Mouse (Mus musculus) right cerebral cortex, postnatal 4 days (tissue): ENCODE results near the gene Fkbp5.
A peak's percentile ranks its signal among the peaks of the same experiment; 100 is the strongest.

Source experiments
- DNase-seq: peaks from one replicate; pipeline ENCODE4 v3.0.0-alpha.2; 2022

Gene Fkbp5

DNA sequence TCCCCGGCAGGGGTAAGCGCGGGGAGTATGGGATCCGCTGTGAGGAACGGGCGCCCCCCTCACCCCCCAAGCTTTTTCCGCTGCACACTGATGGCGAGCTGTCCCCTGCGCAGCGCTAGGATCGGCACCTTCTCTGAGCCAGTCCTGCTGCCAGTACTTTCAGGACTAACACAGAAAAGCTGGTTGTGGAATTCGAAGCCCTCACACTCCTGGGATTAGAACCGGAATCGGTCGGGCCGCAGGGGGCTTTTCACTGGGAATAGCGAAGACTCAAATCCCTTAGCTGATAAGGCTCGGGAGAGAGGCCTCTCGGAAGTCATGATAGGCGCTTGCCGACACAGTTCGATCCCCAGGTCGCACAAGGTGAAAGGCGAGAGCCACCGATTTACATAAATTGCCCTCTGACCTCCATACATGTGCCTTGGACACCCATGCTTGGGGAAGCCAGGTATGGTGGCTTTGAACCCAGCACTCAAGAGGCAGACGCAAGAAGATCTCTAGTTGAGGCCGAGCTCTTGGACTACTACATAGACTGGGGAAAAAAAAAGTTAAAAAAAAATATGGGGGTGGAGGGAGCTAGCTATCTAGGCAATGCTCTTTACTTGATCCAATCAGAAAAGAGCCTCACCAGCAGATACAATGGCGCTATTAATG is 6.2 kb upstream of the Fkbp5 start:
- DNase-seq, result no peak

GRCm38 (mm10) chr17:28522623-28523354 is 5.5 kb upstream of the Fkbp5 start:
- DNase-seq, result peak; percentile 84

DNA sequence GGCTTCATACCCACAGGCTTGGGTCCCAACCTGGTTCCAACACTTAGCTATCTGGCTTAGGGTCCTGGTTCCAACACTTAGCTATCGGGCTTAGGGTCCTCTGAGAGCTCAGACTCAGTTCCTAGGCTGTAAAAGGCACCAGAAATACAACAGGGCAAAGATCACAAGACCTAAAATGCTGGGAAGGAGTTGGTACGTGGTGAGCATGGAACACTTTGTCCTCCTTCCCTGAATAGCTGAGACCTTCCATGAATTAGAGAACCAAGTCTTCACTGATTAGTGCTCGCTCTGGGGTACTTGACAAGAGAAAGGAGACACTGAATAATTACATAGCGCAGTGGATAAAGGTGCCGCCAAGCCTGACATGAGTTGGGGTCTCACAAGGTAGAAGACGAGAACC is 4.6 kb upstream of the Fkbp5 start:
- no peak for DNase-seq

- no peak for DNase-seq
Observed at GRCm38 (mm10) chr17:28521071-28521726, 3.9 kb upstream of the Fkbp5 start.

DNA sequence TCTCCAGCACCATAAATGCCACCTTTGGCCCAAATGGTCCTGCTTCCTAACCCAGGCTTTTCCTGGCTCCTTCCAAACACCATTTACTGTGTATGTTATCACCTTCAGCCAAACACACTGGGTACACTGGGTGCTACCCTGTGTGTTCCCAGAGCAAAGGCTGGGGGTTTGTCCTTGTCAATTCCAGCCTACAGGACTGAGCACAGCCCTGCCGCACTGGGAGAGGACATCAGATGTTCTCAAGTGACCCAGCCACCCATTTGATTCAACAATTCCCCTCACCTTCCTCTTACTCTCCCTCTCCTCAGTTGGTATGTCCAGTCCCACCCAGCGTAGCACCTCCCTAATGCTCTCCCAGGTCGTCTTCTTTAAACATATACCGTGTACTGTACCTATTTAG is 3.2 kb upstream of the Fkbp5 start:
- DNase-seq, result no peak

DNA sequence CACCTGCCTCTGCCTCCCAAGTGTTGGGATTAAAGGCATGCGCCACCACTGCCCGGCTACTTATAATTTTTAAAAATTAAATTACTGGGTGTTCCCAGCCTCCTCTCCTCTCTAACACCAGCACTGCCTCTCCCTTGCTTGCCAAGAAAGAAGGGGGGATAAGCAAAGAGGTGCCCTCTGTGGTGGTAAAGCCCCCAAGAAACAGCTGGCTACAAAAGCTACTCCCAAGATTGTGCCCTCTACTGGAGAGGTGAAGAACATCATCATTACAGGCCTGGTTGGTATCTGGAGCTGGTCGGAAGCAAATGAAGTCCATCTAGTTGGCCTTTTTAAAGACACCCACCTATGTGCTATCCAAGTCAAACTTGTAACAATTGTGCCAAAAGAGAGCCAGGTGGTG is 2.5 kb upstream of the Fkbp5 start:
- DNase-seq, result no peak

GRCm38 (mm10) chr17:28518615-28519071 is 1.3 kb upstream of the Fkbp5 start:
- DNase-seq, result no peak

GRCm38 (mm10) chr17:28517956-28518614 is 758 bp upstream of the Fkbp5 start:
- peak; percentile 79 for DNase-seq

- DNase-seq, result no peak
Observed at GRCm38 (mm10) chr17:28516881-28517280, 446 bp downstream of the Fkbp5 start.

- DNase-seq, result no peak
Observed at GRCm38 (mm10) chr17:28515431-28516341, 1.6 kb downstream of the Fkbp5 start.

DNA sequence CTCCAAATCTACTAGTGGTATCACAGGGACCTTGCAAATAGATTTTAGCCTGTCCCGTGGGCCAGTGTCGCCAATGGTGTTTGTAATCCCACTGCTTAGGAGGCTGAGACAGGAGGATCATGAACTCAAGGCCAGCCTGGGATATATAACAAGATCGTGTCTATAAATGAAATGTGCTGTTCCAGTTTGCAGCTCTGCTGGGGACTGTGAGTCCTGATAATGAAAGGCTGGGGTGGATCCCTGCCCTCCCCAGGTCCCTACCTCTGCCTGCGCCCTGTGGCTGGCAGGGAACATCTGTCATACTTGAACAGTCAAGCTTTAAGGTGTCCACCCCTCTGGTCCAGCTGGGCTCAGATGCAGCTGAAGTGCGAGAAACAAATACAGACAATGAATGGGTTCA is 2.8 kb downstream of the Fkbp5 start:
- no peak for DNase-seq

- DNase-seq, result no peak
Observed at GRCm38 (mm10) chr17:28513844-28514243, 3.5 kb downstream of the Fkbp5 start.

DNA sequence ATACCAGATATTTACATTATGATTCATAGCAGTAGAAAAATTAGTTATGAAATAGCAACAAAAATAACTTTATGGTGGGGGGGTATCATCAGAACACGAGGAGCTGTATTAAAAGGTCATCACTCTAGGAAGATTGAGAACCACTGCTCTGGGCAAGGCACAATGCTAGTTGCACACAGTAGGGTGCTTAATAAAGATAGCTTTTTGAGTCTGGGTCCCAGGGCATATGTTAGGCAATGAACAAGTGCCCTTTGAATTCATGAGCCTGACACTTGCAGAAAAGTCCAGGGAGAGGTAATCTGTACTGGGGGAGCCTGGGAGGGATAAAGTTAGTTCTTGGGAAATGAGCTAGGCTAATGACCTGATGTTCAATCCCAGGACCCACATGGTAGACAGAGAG is 4.0 kb downstream of the Fkbp5 start:
- DNase-seq, result no peak

- DNase-seq, result no peak
Observed at GRCm38 (mm10) chr17:28512696-28513095, 4.6 kb downstream of the Fkbp5 start.

DNA sequence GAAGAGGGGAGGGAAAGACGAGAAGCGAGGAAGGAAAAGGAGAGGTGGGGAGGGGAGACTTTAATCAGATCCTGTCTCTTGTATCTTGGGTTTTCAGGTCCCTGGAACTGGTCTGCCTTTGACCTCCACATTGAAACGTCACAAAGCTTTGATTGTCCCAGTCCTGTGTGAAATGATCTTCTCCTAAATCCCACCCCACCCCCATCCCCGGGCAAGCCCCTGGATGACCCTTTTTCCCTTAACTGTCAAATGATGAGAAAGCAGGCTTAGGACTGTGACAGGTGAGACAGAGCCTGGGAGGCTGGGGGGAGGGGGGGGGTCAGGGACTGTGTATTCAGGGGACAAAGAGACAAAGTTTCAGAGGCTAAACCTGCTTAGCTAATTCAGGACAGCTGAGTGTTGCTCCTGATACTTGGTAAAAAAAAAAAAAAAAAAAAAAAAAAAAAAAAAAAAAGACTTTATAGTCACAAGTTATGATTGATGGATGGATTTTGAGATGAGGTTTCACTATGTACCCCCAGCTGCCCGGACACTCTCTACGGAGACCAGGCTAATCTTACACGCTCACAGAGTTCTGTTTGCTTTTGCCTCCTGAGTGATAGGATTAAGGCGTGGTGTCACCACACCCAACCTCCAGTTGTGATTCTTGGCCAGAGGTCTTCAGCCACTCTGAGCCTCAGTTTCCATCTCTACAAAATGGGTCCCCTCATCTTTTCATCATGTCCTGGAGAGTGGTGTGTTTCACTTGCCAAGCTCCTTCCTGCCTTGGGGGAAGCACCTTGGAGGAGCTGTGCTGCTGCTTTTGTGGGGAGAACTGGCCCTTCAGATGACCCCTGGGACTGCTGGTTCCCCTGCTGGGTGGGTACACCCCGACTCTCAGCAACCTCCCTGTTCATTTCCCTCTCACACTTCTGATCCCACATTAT is 5.4 kb downstream of the Fkbp5 start:
- no peak for DNase-seq

- no peak for DNase-seq
Observed at GRCm38 (mm10) chr17:28510445-28511342, 6.6 kb downstream of the Fkbp5 start.

- no peak for DNase-seq
Observed at GRCm38 (mm10) chr17:28507496-28507895, 9.8 kb downstream of the Fkbp5 start.

DNA sequence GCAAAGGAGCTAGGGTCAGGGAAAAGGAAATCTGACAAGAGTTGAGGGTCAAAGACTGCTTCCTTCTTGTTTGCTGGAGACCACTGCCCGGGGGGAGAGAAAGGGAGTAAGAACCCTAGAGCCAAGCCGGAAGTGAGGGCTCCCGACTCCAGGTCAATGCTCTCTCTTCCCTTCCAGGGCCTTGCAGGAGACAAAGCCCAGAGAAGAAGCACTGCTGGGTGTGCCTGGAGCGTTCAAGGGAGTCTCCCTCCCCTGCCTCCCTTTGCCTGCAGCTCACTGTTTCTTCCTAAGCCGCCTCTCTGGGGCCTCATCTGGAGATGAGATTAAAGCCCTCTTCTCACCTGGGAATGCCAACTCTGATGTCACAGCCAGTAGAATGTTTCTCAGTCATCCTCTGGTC is 10.4 kb downstream of the Fkbp5 start:
- DNase-seq, result no peak

GRCm38 (mm10) chr17:28505591-28505990 is 11.7 kb downstream of the Fkbp5 start:
- DNase-seq, result no peak

DNA sequence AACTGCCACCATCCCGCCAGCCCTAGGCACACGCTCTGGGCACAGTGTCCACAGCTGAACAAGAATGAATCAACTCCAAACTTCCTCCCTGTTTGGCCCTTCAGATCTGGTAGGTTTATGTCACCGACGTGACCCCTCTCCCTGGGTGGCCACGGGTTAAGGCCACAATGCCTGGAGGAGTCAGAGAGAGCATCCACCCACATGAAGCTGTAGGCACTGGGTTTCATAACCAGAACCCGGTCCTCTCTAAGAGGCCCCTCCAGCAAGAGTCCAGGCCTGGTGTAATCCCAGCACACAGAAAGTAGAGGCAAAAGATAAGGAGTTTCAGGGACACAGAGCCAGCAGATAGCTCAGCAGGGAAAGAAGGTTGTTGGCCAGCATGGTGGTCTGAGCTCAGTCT is 13.1 kb downstream of the Fkbp5 start:
- DNase-seq, result no peak
